ENCODE assay signal across 9 mouse cellular contexts in genomic region chr4:115657867-115658249, GRCm38 (mm10). TPM values are rescaled to one million over a fixed set of nuclear protein-coding genes. Genes with fewer than 3 reads are reported as not detected.
A peak's percentile ranks its signal among the peaks of the same experiment; 100 is the strongest.
DNase-seq lines count a peak whose midpoint lies in the region; ATAC-seq and TF ChIP-seq lines count a peak whose summit lies in the region.
"Had no signal": no experiment of that assay in that cellular context is flagged by ENCODE, and none has a peak within 500 bp of the region (broad histone marks: within the 10 kb centered on the region; RNA-seq: fewer than 3 reads in every experiment).

No protein-coding gene starts in this region.

- TF ChIP-seq CTCF in stomach, postnatal 0 days (IDR thresholded peaks at IDR 0.05; ENCODE audit: low read depth): no peak
- TF ChIP-seq CTCF in thymus, adult 2 months (IDR thresholded peaks at IDR 0.05; ENCODE audit: borderline replicate concordance, control insufficient read depth, extremely low read depth, insufficient read depth, low read length, poor library complexity): no peak

- H3K9ac ChIP-seq in heart, embryonic 11.5 days (ENCODE audit: low read depth, low read length): no peak overlapping the region
- H3K9ac ChIP-seq in liver, embryonic 12.5 days: no peak overlapping the region
- no peak overlapping the region for H3K9ac ChIP-seq in stomach, postnatal 0 days (ENCODE audit: low read length)

- no peaks in the 10 kb centered on the region for H3K27me3 ChIP-seq in heart, embryonic 11.5 days (ENCODE audit: control insufficient read depth, insufficient read depth, low read length)
- no peaks in the 10 kb centered on the region for H3K27me3 ChIP-seq in liver, embryonic 12.5 days (replicated peaks)
- no peaks in the 10 kb centered on the region for H3K27me3 ChIP-seq in stomach, postnatal 0 days (ENCODE audit: control insufficient read depth, insufficient read depth, low read length)
- H3K27me3 ChIP-seq in thymus, adult 2 months (ENCODE audit: control insufficient read depth, insufficient read depth, low read length): no peaks in the 10 kb centered on the region

- TF ChIP-seq POLR2A in thymus, adult 2 months (IDR thresholded peaks at IDR 0.05; ENCODE audit: control insufficient read depth, extremely low read depth, insufficient read depth, low read length, poor library complexity): no peak

- H3K9me3 ChIP-seq in heart, embryonic 11.5 days (replicated peaks; ENCODE audit: control insufficient read depth, low read length): no peaks in the 10 kb centered on the region
- H3K9me3 ChIP-seq in liver, embryonic 12.5 days (replicated peaks): no peaks in the 10 kb centered on the region
- no peaks in the 10 kb centered on the region for H3K9me3 ChIP-seq in stomach, postnatal 0 days (ENCODE audit: control insufficient read depth, low read length)

- no peak for DNase-seq in heart, adult 9 months (ENCODE audit: low spot score in 2 of 2)
- peak; percentile 2 for DNase-seq in retina, embryonic 14.5 days (ENCODE audit: low spot score)
- no peak for DNase-seq in retina, postnatal 1 day
- no peak for DNase-seq in stomach, postnatal 0 days (ENCODE audit: low spot score)
- no peak for DNase-seq in testis, postnatal 10 days (ENCODE audit: low spot score)
- no peak for DNase-seq in thymus, adult 2 months

- peak overlapping the region; percentile 91 for H3K4me2 ChIP-seq in heart, embryonic 11.5 days
- H3K4me2 ChIP-seq in liver, embryonic 12.5 days: peak overlapping the region; percentile 77
- peak overlapping the region; percentile 85; the same call in 1 of the 2 replicates for H3K4me2 ChIP-seq in stomach, postnatal 0 days (replicated peaks; ENCODE audit: low read depth)

- no peak overlapping the region for H3K4me3 ChIP-seq in heart, embryonic 11.5 days (ENCODE audit: low read depth, low read length)
- H3K4me3 ChIP-seq in liver, embryonic 12.5 days: no peak overlapping the region
- no peak overlapping the region for H3K4me3 ChIP-seq in stomach, postnatal 0 days (ENCODE audit: low read depth, low read length)
- H3K4me3 ChIP-seq in thymus, adult 2 months (ENCODE audit: control insufficient read depth, insufficient read depth, low read length): no peak overlapping the region
- H3K4me3 ChIP-seq: myocyte had no signal

- no peaks in the 10 kb centered on the region for H3K4me1 ChIP-seq in heart, embryonic 11.5 days (ENCODE audit: control insufficient read depth, insufficient read depth, low read length)
- H3K4me1 ChIP-seq in liver, embryonic 12.5 days: peaks cover 8% of the 10 kb centered on the region; the same call in 1 of the 2 replicates
- no peaks in the 10 kb centered on the region for H3K4me1 ChIP-seq in stomach, postnatal 0 days (replicated peaks; ENCODE audit: control insufficient read depth, insufficient read depth)
- H3K4me1 ChIP-seq in thymus, adult 2 months (replicated peaks; ENCODE audit: control insufficient read depth, insufficient read depth, low read length): peaks cover 2% of the 10 kb centered on the region; the same call in 1 of the 2 replicates

- H3K27ac ChIP-seq in heart, embryonic 11.5 days (ENCODE audit: low read depth, low read length): no peak overlapping the region
- no peak overlapping the region for H3K27ac ChIP-seq in liver, embryonic 12.5 days
- H3K27ac ChIP-seq in stomach, postnatal 0 days (replicated peaks): no peak overlapping the region
- H3K27ac ChIP-seq in thymus, adult 2 months (ENCODE audit: control insufficient read depth, insufficient read depth, low read length): no peak overlapping the region

- no peaks in the 10 kb centered on the region for H3K36me3 ChIP-seq in heart, embryonic 11.5 days (ENCODE audit: control insufficient read depth, insufficient read depth, low read length)
- H3K36me3 ChIP-seq in liver, embryonic 12.5 days: no peaks in the 10 kb centered on the region
- no peaks in the 10 kb centered on the region for H3K36me3 ChIP-seq in stomach, postnatal 0 days (ENCODE audit: control insufficient read depth, insufficient read depth, low read length)
- H3K36me3 ChIP-seq in thymus, adult 2 months (ENCODE audit: control insufficient read depth, insufficient read depth, low read length): no peaks in the 10 kb centered on the region

- no peak for ATAC-seq in heart, embryonic 11.5 days (replicated peaks; ENCODE audit: insufficient number of reproducible peaks, low FRiP score, low TSS enrichment)
- ATAC-seq in liver, embryonic 12.5 days: peak; percentile 55; the same call in 1 of the 2 replicates
- no peak for ATAC-seq in stomach, postnatal 0 days (ENCODE audit: low FRiP score, low TSS enrichment)

- no peak for TF ChIP-seq EP300 in stomach, postnatal 0 days (optimal IDR thresholded peaks at IDR 0.05)

RNA-seq across cellular contexts. Expression of gene Cyp4b1, which starts 10.3 kb away (rescaled TPM):
- polyA plus RNA-seq in heart, embryonic 11.5 days (2014; fragmentation: Nextera tagmentation; extraction: Ambion mirVana): 0.53 and 0.83 TPM in 2 replicates
- 0.42 and 0.87 TPM in 2 replicates for polyA plus RNA-seq in liver, embryonic 12.5 days (2016; fragmentation: Nextera tagmentation; extraction: Ambion mirVana)
- 1.2 and 1.4 TPM in 2 replicates for polyA plus RNA-seq in stomach, postnatal 0 days (2015; fragmentation: Nextera tagmentation; extraction: Ambion mirVana)
- 6.2 and 9.2 TPM in 2 replicates for polyA plus RNA-seq in thymus, adult 2 months (2012; rRNA removed)

RNA-seq across cellular contexts. Expression of gene Cyp4a32, which starts 57.1 kb away (rescaled TPM):
- not detected in 2 replicates for polyA plus RNA-seq in heart, embryonic 11.5 days (2014; fragmentation: Nextera tagmentation; extraction: Ambion mirVana)
- not detected in 2 replicates for polyA plus RNA-seq in liver, embryonic 12.5 days (2016; fragmentation: Nextera tagmentation; extraction: Ambion mirVana)
- polyA plus RNA-seq in stomach, postnatal 0 days (2015; fragmentation: Nextera tagmentation; extraction: Ambion mirVana): 0.08 and 0.21 TPM in 2 replicates
- polyA plus RNA-seq in thymus, adult 2 months (2012; rRNA removed): not detected in 2 replicates
- polyA plus RNA-seq: myocyte had no signal
